ENCODE assay signal across 10 mouse cellular contexts in the genomic region with DNA sequence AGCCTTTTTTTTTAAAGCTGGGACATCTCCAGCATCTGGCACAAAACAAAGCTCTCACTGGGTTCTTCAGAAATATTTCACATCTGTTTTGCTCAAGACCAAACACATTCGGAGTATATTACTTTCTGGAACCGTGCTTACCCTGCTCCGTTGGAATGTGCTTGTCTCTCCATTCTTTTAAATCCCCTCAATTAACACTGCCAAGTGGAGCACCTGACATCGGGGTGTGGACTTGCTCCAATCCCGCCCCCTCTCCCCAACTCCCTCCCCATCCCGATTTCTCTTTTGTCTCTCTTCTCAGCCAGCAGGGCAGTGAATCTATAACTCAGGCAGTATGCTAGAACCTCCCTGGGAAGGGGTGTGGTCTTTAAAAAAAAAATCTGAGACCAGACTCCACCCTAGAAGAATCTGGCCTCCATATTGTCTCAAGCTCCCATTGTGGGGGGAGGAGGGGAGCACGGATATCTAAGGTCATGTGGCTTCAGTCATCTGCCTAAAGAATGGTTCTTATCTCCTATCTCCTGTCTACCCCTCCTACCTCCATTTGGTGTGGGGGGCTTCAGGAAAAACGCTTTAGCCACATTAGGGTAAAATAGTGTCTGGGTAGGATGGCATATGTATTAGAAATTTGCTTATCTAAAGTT. TPM values are rescaled to one million over a fixed set of nuclear protein-coding genes. Genes with fewer than 3 reads are reported as not detected.
DNase-seq lines count a peak whose midpoint lies in the region; ATAC-seq and TF ChIP-seq lines count a peak whose summit lies in the region.
"Had no signal": no experiment of that assay in that cellular context is flagged by ENCODE, and none has a peak within 500 bp of the region (broad histone marks: within the 10 kb centered on the region; RNA-seq: fewer than 3 reads in every experiment).

No protein-coding gene starts in this region.

- peaks cover 45% of the 10 kb centered on the region for H3K4me1 ChIP-seq in heart, embryonic 15.5 days (replicated peaks)
- peaks cover 5% of the 10 kb centered on the region for H3K4me1 ChIP-seq in heart, adult 2 months (ENCODE audit: control insufficient read depth, insufficient read depth, low read length)
- H3K4me1 ChIP-seq in MEL (ENCODE audit: control insufficient read depth in 1 of 2, insufficient read depth in 2 of 2, low read length in 2 of 2) = peaks cover 7 to 38% of the 10 kb centered on the region in 2 experiments
- H3K4me1 ChIP-seq in limb, embryonic 15.5 days = peaks cover 39% of the 10 kb centered on the region
- peaks cover 3% of the 10 kb centered on the region; the same call in 1 of the 2 replicates for H3K4me1 ChIP-seq in hindbrain, embryonic 12.5 days

- H3K27me3 ChIP-seq in heart, embryonic 15.5 days = no peaks in the 10 kb centered on the region
- H3K27me3 ChIP-seq in heart, adult 2 months (ENCODE audit: control insufficient read depth, insufficient read depth, low read length) = no peaks in the 10 kb centered on the region
- no peaks in the 10 kb centered on the region for H3K27me3 ChIP-seq in MEL (ENCODE audit: control insufficient read depth in 1 of 2, insufficient read depth in 2 of 2, low read length in 2 of 2)
- H3K27me3 ChIP-seq in limb, embryonic 15.5 days = no peaks in the 10 kb centered on the region
- H3K27me3 ChIP-seq in hindbrain, embryonic 12.5 days = 0 out of 2 replicates have a peak, but pooled peaks cover 3% of the 10 kb centered on the region
- H3K27me3 ChIP-seq: embryonic facial prominence, embryonic 12.5 days had no signal

- DNase-seq in heart, adult 2 months = no peak
- DNase-seq in 416B (ENCODE audit: low read depth) = peak; percentile 32
- peak; percentile 55 for DNase-seq in MEL (ENCODE audit: low read depth, low spot score)
- DNase-seq in urinary bladder, adult 18-20 months (ENCODE audit: low spot score in 2 of 2) = no peak
- DNase-seq: forebrain, postnatal 0 days had no signal

- no peak overlapping the region for H3K4me3 ChIP-seq in heart, embryonic 15.5 days
- no peak overlapping the region for H3K4me3 ChIP-seq in heart, adult 2 months
- H3K4me3 ChIP-seq in MEL (ENCODE audit: control insufficient read depth in 1 of 2, insufficient read depth in 1 of 2, low read depth in 2 of 2, low read length in 2 of 2) = peak overlapping the region in 1 of 2 experiments; percentile 49; a peak in 2 of 4 replicates
- no peak overlapping the region for H3K4me3 ChIP-seq in limb, embryonic 15.5 days
- no peak overlapping the region for H3K4me3 ChIP-seq in hindbrain, embryonic 12.5 days
- H3K4me3 ChIP-seq: embryonic facial prominence, embryonic 12.5 days; liver, embryonic 12.5 days had no signal

- H3K79me2 ChIP-seq in heart, adult 2 months (replicated peaks; ENCODE audit: control insufficient read depth, insufficient read depth, low read length) = no peaks in the 10 kb centered on the region
- H3K79me2 ChIP-seq in MEL (ENCODE audit: control insufficient read depth, insufficient read depth, low read length, poor library complexity) = no peaks in the 10 kb centered on the region

- H3K4me2 ChIP-seq in heart, embryonic 15.5 days = 0 out of 2 replicates have a peak overlapping the region, but pooled peaks have one; percentile 56
- peak overlapping the region; percentile 40 for H3K4me2 ChIP-seq in limb, embryonic 15.5 days
- no peak overlapping the region for H3K4me2 ChIP-seq in hindbrain, embryonic 12.5 days (replicated peaks)

- H3K9me3 ChIP-seq in heart, embryonic 15.5 days (replicated peaks) = no peaks in the 10 kb centered on the region
- H3K9me3 ChIP-seq in MEL (replicated peaks; ENCODE audit: insufficient read depth, low read length) = no peaks in the 10 kb centered on the region
- no peaks in the 10 kb centered on the region for H3K9me3 ChIP-seq in limb, embryonic 15.5 days
- H3K9me3 ChIP-seq in hindbrain, embryonic 12.5 days (replicated peaks) = no peaks in the 10 kb centered on the region
- H3K9me3 ChIP-seq: embryonic facial prominence, embryonic 12.5 days; liver, embryonic 12.5 days had no signal

- H3K9ac ChIP-seq in heart, embryonic 15.5 days = no peak overlapping the region
- no peak overlapping the region for H3K9ac ChIP-seq in heart, adult 2 months (ENCODE audit: low read depth, low read length)
- H3K9ac ChIP-seq in MEL (ENCODE audit: control insufficient read depth, low read depth, low read length, poor library complexity, severe bottlenecking) = no peak overlapping the region
- no peak overlapping the region for H3K9ac ChIP-seq in limb, embryonic 15.5 days
- H3K9ac ChIP-seq in hindbrain, embryonic 12.5 days = no peak overlapping the region
- H3K9ac ChIP-seq: embryonic facial prominence, embryonic 12.5 days; forebrain, postnatal 0 days; liver, embryonic 12.5 days had no signal

- TF ChIP-seq CTCF in heart, adult 2 months (IDR thresholded peaks at IDR 0.05) = no peak
- TF ChIP-seq CTCF in MEL (IDR thresholded peaks at IDR 0.05 in 2 of 3, conservative IDR thresholded peaks at IDR 0.05 in 1 of 3; ENCODE audit: control insufficient read depth in 1 of 3, insufficient read depth in 1 of 3, low read depth in 2 of 3, low read length in 3 of 3, poor library complexity in 1 of 3, severe bottlenecking in 1 of 3) = no peak

- intact Hi-C loops in heart, adult 2 months (cut with DNase I) = no loop called here

- H3K27ac ChIP-seq in heart, embryonic 15.5 days = 0 out of 2 replicates have a peak overlapping the region, but pooled peaks have one; percentile 22
- H3K27ac ChIP-seq in heart, adult 2 months = no peak overlapping the region
- H3K27ac ChIP-seq in MEL (ENCODE audit: control insufficient read depth, low read depth, low read length) = peak overlapping the region; percentile 45
- peak overlapping the region; percentile 92 for H3K27ac ChIP-seq in limb, embryonic 15.5 days
- H3K27ac ChIP-seq in hindbrain, embryonic 12.5 days = no peak overlapping the region
- H3K27ac ChIP-seq: liver, embryonic 12.5 days had no signal

- no peak for TF ChIP-seq EP300 in heart, adult 2 months (IDR thresholded peaks at IDR 0.05; ENCODE audit: insufficient read depth, low read depth, low read length)
- TF ChIP-seq EP300 in MEL (IDR thresholded peaks at IDR 0.05; ENCODE audit: low read depth in 1 of 2, low read length in 2 of 2) = no peak

- no peak for TF ChIP-seq POLR2A in heart, adult 2 months (IDR thresholded peaks at IDR 0.05; ENCODE audit: insufficient read depth, low read depth, low read length)
- TF ChIP-seq POLR2A in MEL (IDR thresholded peaks at IDR 0.05; ENCODE audit: control insufficient read depth in 1 of 2, insufficient read depth in 1 of 2, low read depth in 1 of 2, low read length in 2 of 2, poor library complexity in 1 of 2) = no peak

- no peaks in the 10 kb centered on the region for H3K36me3 ChIP-seq in heart, embryonic 15.5 days
- no peaks in the 10 kb centered on the region for H3K36me3 ChIP-seq in heart, adult 2 months (ENCODE audit: control insufficient read depth, insufficient read depth, low read length)
- H3K36me3 ChIP-seq in MEL (ENCODE audit: control insufficient read depth in 1 of 2, insufficient read depth in 2 of 2, low read length in 2 of 2) = peaks cover 0 to 20% of the 10 kb centered on the region in 2 experiments; a peak in 2 of 4 replicates
- no peaks in the 10 kb centered on the region for H3K36me3 ChIP-seq in limb, embryonic 15.5 days
- H3K36me3 ChIP-seq in hindbrain, embryonic 12.5 days = no peaks in the 10 kb centered on the region
- H3K36me3 ChIP-seq: embryonic facial prominence, embryonic 12.5 days; liver, embryonic 12.5 days had no signal

- no peak for ATAC-seq in heart, embryonic 15.5 days (replicated peaks; ENCODE audit: insufficient number of reproducible peaks, insufficient read depth, low FRiP score, low read depth)
- 0 out of 2 replicates have a peak, but pooled peaks have one; percentile 12 for ATAC-seq in limb, embryonic 15.5 days (ENCODE audit: insufficient number of reproducible peaks, low FRiP score, low TSS enrichment, low read depth)
- no peak for ATAC-seq in hindbrain, embryonic 12.5 days (ENCODE audit: low FRiP score)

- TF ChIP-seq RAD21 in MEL (IDR thresholded peaks at IDR 0.05; ENCODE audit: low read depth, low read length) = no peak

- WGBS in heart, embryonic 15.5 days = 28% methylated on average over 8 of the region's 8 CpGs
- 43% methylated on average over 8 of the region's 8 CpGs for WGBS in heart, adult 2 months
- WGBS in limb, embryonic 15.5 days = 23% methylated on average over 8 of the region's 8 CpGs
- WGBS in hindbrain, embryonic 12.5 days = 50% methylated on average over 8 of the region's 8 CpGs

TF ChIP-seq in MEL, 35 proteins besides CTCF, POLR2A, EP300 and RAD21 (continues in another document):
- TF ChIP-seq GABPA (IDR thresholded peaks at IDR 0.05; ENCODE audit: low read depth, low read length) (no peak), ZMIZ1 (IDR thresholded peaks at IDR 0.05; ENCODE audit: low read depth, low read length) (no peak), GATA1 (IDR thresholded peaks at IDR 0.05; ENCODE audit: low read depth, low read length) (peak; percentile 56), MYC (IDR thresholded peaks at IDR 0.05; ENCODE audit: low read depth, low read length) (no peak), NRF1 (IDR thresholded peaks at IDR 0.05; ENCODE audit: insufficient read depth, low read depth, low read length, poor library complexity, severe bottlenecking) (no peak), BHLHE40 (IDR thresholded peaks at IDR 0.05; ENCODE audit: borderline replicate concordance, low read depth, low read length) (no peak), RCOR1 (IDR thresholded peaks at IDR 0.05; ENCODE audit: low read depth, low read length) (no peak), MAX (IDR thresholded peaks at IDR 0.05; ENCODE audit: low read length) (no peak), E2F4 (IDR thresholded peaks at IDR 0.05; ENCODE audit: borderline replicate concordance, low read depth, low read length) (peak; percentile 24; the same call in 1 of the 2 replicates), TCF12 (IDR thresholded peaks at IDR 0.05; ENCODE audit: low read depth, low read length) (no peak), TAL1 (IDR thresholded peaks at IDR 0.05; ENCODE audit: low read length) (no peak), KAT2A (conservative IDR thresholded peaks at IDR 0.05; ENCODE audit: low read depth, low read length) (no peak), CHD1 (IDR thresholded peaks at IDR 0.05; ENCODE audit: low read depth, low read length) (no peak), MAFK (IDR thresholded peaks at IDR 0.05; ENCODE audit: borderline replicate concordance, low read depth, low read length) (no peak), MAZ (IDR thresholded peaks at IDR 0.05; ENCODE audit: low read depth, low read length) (no peak)

RNA-seq across cellular contexts. Expression of a gene that starts 37.6 kb away (rescaled TPM):
- 11.0 and 16.3 TPM in 2 replicates for polyA plus RNA-seq in heart, embryonic 15.5 days (2015; fragmentation: Nextera tagmentation; extraction: Ambion mirVana)
- total RNA-seq in heart, adult 2 months (2021) = 1 to 10 TPM; 3.8 to 4.5 TPM
- polyA plus RNA-seq in heart, adult 2 months (2012; rRNA removed) = 3.0 and 5.1 TPM in 2 replicates
- total RNA-seq in MEL (2012; rRNA removed) = 25.6 and 30.7 TPM in 2 replicates
- polyA plus RNA-seq in MEL (2012; ENCODE audit: insufficient read depth in 1 of 2, insufficient read length in 2 of 2, low read depth in 1 of 2, low replicate concordance in 2 of 2, missing spikeins in 1 of 2) = 10 to 100 TPM in 1 of 2 experiments, not detected in 1; 42.4 TPM
- polyA plus RNA-seq in limb, embryonic 15.5 days (2015; fragmentation: Nextera tagmentation; extraction: Ambion mirVana) = 23.8 and 28.1 TPM in 2 replicates
- 57.9 and 59.7 TPM in 2 replicates for polyA plus RNA-seq in hindbrain, embryonic 12.5 days (2016; fragmentation: Nextera tagmentation; extraction: Ambion mirVana)

Comparison
In these comparisons a context has a peak if more than half of its experiments do, and no peak if none do; other contexts are left out.
1. H3K27ac ChIP-seq: peak in heart, embryonic 15.5 days (single experiment), MEL (single experiment) and limb, embryonic 15.5 days (single experiment); none in heart, adult 2 months (single experiment) and hindbrain, embryonic 12.5 days (single experiment).
2. DNase-seq: peak in 416B (single experiment) and MEL (single experiment); none in heart, adult 2 months (0 of 2) and urinary bladder, adult 18-20 months (0 of 2).